8 mouse cellular contexts compared by ENCODE assay signal in genomic region chr3:116252255-116253040, GRCm38 (mm10). TPM values are rescaled to one million over a fixed set of nuclear protein-coding genes. Genes with fewer than 3 reads are reported as not detected.
DNase-seq lines count a peak whose midpoint lies in the region; ATAC-seq and TF ChIP-seq lines count a peak whose summit lies in the region.

No protein-coding gene starts in this region.

- no peaks in the 10 kb centered on the region for H3K9me3 ChIP-seq in kidney, postnatal 0 days (replicated peaks; ENCODE audit: low read length)
- H3K9me3 ChIP-seq in lung, postnatal 0 days (ENCODE audit: low read length) = no peaks in the 10 kb centered on the region

- DNase-seq in left cerebral cortex, adult 18-20 months (ENCODE audit: low spot score in 2 of 2) = peak; percentile 22 to 45
- no peak for DNase-seq in left cerebral cortex, adult 11 months (ENCODE audit: low spot score)
- DNase-seq in gastrocnemius, postnatal 36 days = peak; percentile 6 to 16
- DNase-seq in kidney, postnatal 0 days (ENCODE audit: low spot score) = peak; percentile 14
- DNase-seq in lung, postnatal 0 days (ENCODE audit: low spot score) = no peak
- DNase-seq in retina, embryonic 14.5 days (ENCODE audit: low spot score) = peak; percentile 72
- DNase-seq in spleen, adult 12 weeks (ENCODE audit: low spot score) = no peak

- H3K4me1 ChIP-seq in cortical plate, adult 2 months (ENCODE audit: control insufficient read depth, insufficient read depth, low read length) = peaks cover 1% of the 10 kb centered on the region; the same call in 1 of the 2 replicates
- H3K4me1 ChIP-seq in kidney, postnatal 0 days (replicated peaks; ENCODE audit: insufficient read depth, low read length) = peaks cover 14% of the 10 kb centered on the region; the same call in 1 of the 2 replicates
- H3K4me1 ChIP-seq in lung, postnatal 0 days (ENCODE audit: insufficient read depth, low read depth, low read length) = peaks cover 12% of the 10 kb centered on the region

- under 1% methylated on average over 43 of the region's 48 CpGs for WGBS in kidney, postnatal 0 days
- 1% methylated on average over 45 of the region's 48 CpGs for WGBS in lung, postnatal 0 days

- 0 out of 2 replicates have a peak, but pooled peaks have one; percentile 27 for TF ChIP-seq POLR2A in cortical plate, adult 2 months (IDR thresholded peaks at IDR 0.05; ENCODE audit: extremely low read depth, insufficient read depth, low read length)

- no peaks in the 10 kb centered on the region for H3K36me3 ChIP-seq in kidney, postnatal 0 days (ENCODE audit: insufficient read depth, low read length)
- no peaks in the 10 kb centered on the region for H3K36me3 ChIP-seq in lung, postnatal 0 days (ENCODE audit: insufficient read depth, low read length)

- TF ChIP-seq EP300 in lung, postnatal 0 days (IDR thresholded peaks at IDR 0.05) = no peak

- H3K27ac ChIP-seq in cortical plate, adult 2 months (ENCODE audit: insufficient read depth, low read length) = peak overlapping the region; percentile 90
- H3K27ac ChIP-seq in kidney, postnatal 0 days = no peak overlapping the region
- H3K27ac ChIP-seq in lung, postnatal 0 days (ENCODE audit: low read length) = no peak overlapping the region

- intact Hi-C loops in gastrocnemius, postnatal 36 days (cut with DNase I) = no loop called here

- no peak for TF ChIP-seq CTCF in cortical plate, adult 2 months (IDR thresholded peaks at IDR 0.05; ENCODE audit: extremely low read depth, insufficient read depth, low read length)
- TF ChIP-seq CTCF in kidney, postnatal 0 days (IDR thresholded peaks at IDR 0.05; ENCODE audit: low read depth) = no peak
- TF ChIP-seq CTCF in lung, postnatal 0 days (IDR thresholded peaks at IDR 0.05) = peak; percentile 32

- H3K4me3 ChIP-seq in cortical plate, adult 2 months (ENCODE audit: insufficient read depth, low read length) = peak overlapping the region; percentile 83
- peak overlapping the region; percentile 47 for H3K4me3 ChIP-seq in kidney, postnatal 0 days (replicated peaks; ENCODE audit: low read depth, low read length)
- peak overlapping the region; percentile 41 for H3K4me3 ChIP-seq in lung, postnatal 0 days (ENCODE audit: low read depth, low read length)

- no peak overlapping the region for H3K9ac ChIP-seq in kidney, postnatal 0 days (ENCODE audit: low read depth, low read length)
- no peak overlapping the region for H3K9ac ChIP-seq in lung, postnatal 0 days (replicated peaks; ENCODE audit: low read depth)

- H3K4me2 ChIP-seq in kidney, postnatal 0 days (ENCODE audit: low read length) = peak overlapping the region; percentile 94
- H3K4me2 ChIP-seq in lung, postnatal 0 days (replicated peaks; ENCODE audit: low read depth, low read length) = peak overlapping the region; percentile 83

- ATAC-seq in kidney, postnatal 0 days (replicated peaks; ENCODE audit: low FRiP score, low read depth) = peak; percentile 47
- peak; percentile 29; the same call in 1 of the 2 replicates for ATAC-seq in lung, postnatal 0 days

- peaks cover 32% of the 10 kb centered on the region for H3K27me3 ChIP-seq in kidney, postnatal 0 days (ENCODE audit: insufficient read depth, low read length)
- peaks cover 21% of the 10 kb centered on the region for H3K27me3 ChIP-seq in lung, postnatal 0 days (replicated peaks; ENCODE audit: insufficient read depth, low read length)

RNA-seq across cellular contexts. Expression of gene Gpr88, which starts 0.9 kb away (rescaled TPM):
- total RNA-seq in left cerebral cortex, adult 18-20 months (2021) = 100 to 1,000 TPM in 1 of 2 experiments, 10 to 100 TPM in 1; 81.1 to 117 TPM
- polyA plus RNA-seq in cortical plate, adult 2 months (2012; rRNA removed) = 32.7 and 94.6 TPM in 2 replicates
- not detected for total RNA-seq in gastrocnemius, postnatal 36 days (2021)
- 0.30 and 0.77 TPM in 2 replicates for polyA plus RNA-seq in kidney, postnatal 0 days (2015; fragmentation: Nextera tagmentation; extraction: Ambion mirVana)
- 1.2 and 1.6 TPM in 2 replicates for polyA plus RNA-seq in lung, postnatal 0 days (2015; fragmentation: Nextera tagmentation; extraction: Ambion mirVana)

Comparison
In these comparisons a context has a peak if more than half of its experiments do, and no peak if none do; other contexts are left out.
1. DNase-seq: peak in left cerebral cortex, adult 18-20 months (2 of 2), gastrocnemius, postnatal 36 days (2 of 2), kidney, postnatal 0 days (single experiment) and retina, embryonic 14.5 days (single experiment); none in left cerebral cortex, adult 11 months (single experiment), lung, postnatal 0 days (single experiment) and spleen, adult 12 weeks (single experiment).
2. RNA of gene Gpr88, which starts 0.9 kb away (polyA plus RNA-seq): 32.7 to 94.6 TPM in cortical plate, adult 2 months; 1.2 to 1.6 TPM in lung, postnatal 0 days and 0.30 to 0.77 TPM in kidney, postnatal 0 days; every median in the first group is over 10 times any median in the second.
3. Peak in every context shown above with its lines, with median percentiles within 50 percentile points of each other: H3K4me3 ChIP-seq.